1 mouse cellular context compared by ENCODE assay signal in the genomic region with DNA sequence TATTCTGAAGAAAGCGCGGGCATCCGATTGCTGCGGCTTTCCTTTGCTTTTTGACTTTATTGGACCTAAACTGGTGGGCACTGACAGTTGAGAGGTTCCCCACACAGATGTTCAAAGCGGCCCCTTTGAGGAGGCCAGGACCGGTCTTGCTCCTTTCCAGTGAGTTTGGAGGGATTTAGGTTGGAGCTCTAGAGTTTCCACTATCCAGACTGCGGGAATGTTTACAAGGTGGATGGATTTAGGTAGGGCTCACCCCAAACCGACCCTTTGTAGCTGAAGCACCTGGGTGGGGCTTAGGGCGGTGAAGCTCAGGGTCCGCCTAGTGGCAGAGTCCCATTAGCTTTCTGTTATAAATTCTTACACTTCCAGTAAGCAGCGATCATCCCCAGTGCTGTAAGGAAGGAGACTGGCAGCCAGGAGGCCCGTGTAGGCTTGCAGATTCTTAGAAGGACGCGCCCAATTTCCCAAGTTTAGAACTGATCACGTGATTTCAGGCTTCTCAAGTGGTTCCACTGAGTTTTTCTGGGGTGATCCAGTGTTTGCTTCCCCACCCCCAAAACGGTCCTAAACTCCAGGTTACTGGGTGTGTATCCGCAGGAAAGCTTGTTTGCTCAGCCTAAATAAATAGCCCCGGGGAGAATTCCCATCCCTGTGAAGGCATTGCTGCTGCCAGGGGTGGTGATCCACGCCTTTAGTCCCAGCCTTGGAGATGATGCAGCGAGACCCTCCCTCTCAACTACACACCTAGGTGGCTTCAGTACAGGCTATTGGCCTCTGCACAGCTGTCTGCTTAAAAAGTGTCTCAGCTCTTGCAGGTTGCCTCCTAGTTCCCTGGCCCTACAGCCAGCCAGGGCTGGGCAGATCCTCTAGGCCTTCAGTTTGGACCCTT.
A peak's percentile ranks its signal among the peaks of the same experiment; 100 is the strongest.
TF ChIP-seq lines count a peak whose summit lies in the region.

No protein-coding gene starts in this region.

TF ChIP-seq in MEL, 35 proteins besides CTCF, POLR2A, EP300 and RAD21 (continued from another document):
- no peak for TF ChIP-seq TBP (IDR thresholded peaks at IDR 0.05; ENCODE audit: low read depth, low read length)
- no peak for TF ChIP-seq MEF2A (IDR thresholded peaks at IDR 0.05; ENCODE audit: extremely low read depth, insufficient replicate concordance, low read depth, low read length, poor library complexity, severe bottlenecking)
- peak; percentile 22; the same call in 1 of the 2 replicates for TF ChIP-seq SMC3 (IDR thresholded peaks at IDR 0.05; ENCODE audit: low read depth, low read length)
- TF ChIP-seq NELFE (IDR thresholded peaks at IDR 0.05; ENCODE audit: low read depth, low read length) = no peak
- no peak for TF ChIP-seq ZNF384 (IDR thresholded peaks at IDR 0.05; ENCODE audit: low read depth, low read length)
- TF ChIP-seq TAL1 (IDR thresholded peaks at IDR 0.05; ENCODE audit: low read length) = no peak
- no peak for TF ChIP-seq TCF12 (IDR thresholded peaks at IDR 0.05; ENCODE audit: low read depth, low read length)
- TF ChIP-seq ZC3H11A (IDR thresholded peaks at IDR 0.05; ENCODE audit: low read depth, low read length) = 0 out of 2 replicates have a peak, but pooled peaks have one; percentile 8
- no peak for TF ChIP-seq NRF1 (IDR thresholded peaks at IDR 0.05; ENCODE audit: insufficient read depth, low read depth, low read length, poor library complexity, severe bottlenecking)
